Mouse (Mus musculus): Measurements from ENCODE around the gene Sub1.

The Sub1 gene

DNA sequence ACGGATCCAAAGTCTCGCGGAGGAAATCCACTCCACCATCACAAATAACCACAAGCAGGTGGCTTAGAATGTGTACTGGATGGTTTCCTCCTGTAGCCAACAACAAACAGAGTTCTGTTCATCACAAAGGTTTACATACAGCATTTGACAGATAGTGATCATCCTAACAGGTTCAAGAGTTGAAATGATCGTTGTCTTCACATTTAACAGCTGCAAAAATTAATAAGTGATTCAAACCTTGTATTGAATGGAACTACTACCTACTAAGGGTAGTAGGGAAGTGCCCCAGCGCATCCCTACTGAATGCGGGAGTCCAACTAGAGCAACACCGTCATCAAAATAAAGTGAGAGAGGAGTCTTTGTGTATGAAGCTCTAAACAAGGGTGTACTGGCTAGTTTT, at the start of gene Sub1:
Gene Sub1, minus strand, starts transcription at position 101 of the 400 bp plus-strand sequence.
- DNase-seq, result no peak

DNA sequence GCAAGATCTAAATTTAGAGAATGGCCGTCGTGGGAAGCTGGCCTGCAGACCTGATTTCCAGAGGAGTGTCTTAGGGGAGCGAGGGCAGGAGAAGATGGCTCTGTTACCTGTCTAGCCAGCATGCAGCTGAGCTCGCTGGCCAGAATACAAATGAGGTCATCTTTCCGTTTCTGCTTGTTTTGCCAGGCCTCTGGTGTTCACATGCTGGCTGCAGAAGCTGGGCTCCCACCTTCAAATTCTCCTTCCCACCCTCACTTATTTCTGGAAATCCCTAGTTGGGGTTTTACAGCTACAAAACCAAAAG, 43.6 kb upstream of the Sub1 start:
- no peak for DNase-seq

DNA sequence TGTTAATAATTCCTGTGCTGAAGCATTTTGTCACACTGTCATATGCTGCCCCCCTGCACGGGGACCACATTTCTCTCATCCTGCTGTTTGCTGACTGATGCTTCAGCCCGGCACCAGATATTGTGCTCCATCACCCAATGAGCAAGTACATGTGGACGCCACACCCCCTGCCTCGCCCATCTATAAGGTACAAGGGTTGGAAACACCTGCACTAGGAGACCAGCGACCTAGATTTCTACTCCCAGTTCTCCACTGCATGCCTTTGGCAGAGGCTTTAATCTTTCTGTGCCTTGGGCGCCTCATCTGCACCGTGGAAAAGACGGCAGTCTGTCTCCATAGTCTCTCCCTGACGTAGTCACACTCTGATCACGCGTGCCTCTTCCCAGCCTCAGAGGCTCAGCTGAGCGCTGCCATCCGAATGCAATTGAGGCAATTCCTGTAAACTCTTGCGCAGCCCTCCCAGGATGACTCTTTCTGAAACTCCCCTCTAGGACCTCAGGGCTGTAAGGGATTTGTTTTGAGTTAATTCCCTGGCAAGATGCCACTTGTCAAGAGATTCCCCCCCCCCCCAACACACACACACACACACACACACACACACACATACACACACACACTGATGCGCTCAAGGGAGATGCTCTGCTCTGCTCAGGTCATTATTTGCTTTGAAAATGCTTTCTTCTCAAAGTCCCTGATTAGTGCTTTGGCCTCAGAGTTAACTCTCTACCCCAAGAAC, 43.1 kb upstream of the Sub1 start:
- peak; percentile 40 for DNase-seq

DNA sequence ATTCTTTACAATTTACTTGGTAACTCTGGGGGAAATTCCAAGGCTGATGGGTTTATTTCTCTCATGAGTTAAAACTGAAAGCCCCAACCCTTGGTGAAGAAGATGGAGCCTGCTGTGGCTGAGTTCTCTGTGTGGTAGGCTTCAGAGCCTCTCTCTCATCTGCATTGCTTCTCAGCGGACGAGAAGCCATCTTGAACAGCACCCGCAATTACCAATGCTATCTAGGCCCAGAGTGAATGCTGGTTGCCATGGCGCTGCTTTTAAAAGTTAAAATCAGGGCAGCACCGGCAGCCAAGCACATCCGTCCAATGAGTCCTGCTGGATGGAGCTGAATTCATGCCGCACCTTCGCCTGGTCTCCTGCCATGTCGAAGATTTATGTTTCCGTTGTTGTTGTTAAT, 42.5 kb upstream of the Sub1 start:
- DNase-seq, result no peak

DNA sequence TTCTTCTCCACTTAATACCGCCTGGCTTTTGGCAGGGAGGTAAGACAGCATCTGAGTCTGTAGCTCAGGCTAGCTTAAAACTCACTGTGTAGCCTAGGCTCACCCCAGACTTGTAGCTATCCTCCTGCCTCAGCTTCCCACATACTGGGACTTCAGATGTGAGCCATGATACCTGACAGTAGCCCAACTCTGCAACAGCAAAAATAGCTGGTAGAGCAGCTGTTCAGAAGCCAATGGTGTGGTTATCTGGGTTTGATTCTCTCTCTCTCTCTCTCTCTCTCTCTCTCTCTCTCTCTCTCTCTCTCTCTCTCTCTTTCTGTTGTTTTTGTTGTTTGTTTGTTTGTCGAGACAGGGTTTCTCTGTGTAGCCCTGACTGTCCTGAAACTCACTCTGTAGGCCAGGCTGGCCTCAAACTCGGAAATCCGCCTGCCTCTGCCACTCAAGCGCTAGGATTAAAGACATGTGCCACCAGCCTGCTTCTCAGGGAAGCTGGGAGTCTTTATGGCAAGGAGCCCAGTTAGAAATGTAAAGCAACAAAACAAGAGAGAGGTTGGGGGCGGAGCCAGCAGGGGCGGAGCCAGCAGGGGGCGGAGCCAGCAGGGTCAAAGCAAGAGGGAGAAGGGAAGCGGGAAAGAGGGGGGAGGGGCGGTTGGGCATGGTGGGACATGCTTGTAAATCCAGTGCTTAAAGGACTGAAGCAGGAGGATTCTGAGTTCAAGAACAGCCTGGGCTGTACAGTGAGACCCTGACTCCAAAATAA, 41.3 kb upstream of the Sub1 start:
- peak; percentile 26 for DNase-seq

DNA sequence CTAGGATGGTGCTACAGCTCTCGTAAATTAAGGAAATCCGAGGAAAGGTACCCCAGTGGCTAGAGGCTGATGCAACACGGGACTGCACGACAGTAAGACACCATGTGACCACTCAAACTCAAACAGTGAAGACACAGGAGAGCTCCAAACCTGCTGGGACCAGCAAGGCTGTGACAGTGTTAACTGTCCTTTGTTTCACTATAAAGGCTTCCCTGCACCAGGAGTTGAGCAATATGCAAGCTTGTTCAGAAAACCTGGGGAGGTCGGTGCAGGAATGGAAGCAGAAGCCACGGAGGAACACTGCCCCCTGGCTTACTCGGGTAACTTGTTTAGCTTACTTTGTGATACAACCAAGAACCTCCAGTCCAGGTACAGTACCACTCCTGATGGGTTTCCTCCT, 40.4 kb upstream of the Sub1 start:
- peak; percentile 66 for DNase-seq

DNA sequence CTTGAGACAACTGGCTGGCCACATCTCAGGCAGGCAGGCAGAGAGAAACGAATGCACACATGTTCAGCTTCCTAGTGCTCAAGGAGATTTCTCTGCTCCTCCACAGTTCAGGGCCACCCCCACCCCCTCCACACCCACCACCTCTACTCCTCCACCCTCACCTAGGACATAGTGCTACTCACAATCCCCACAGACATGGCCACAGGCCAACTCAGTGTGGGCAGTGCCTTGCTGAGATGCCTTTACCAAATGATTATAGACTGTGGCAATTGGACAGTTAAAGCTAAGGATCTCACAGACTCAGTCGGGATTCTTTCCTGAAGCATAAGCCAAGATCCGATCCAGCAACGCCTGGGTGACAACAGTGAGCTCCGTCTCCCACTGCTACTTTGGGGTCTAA, 39.9 kb upstream of the Sub1 start:
- no peak for DNase-seq

DNA sequence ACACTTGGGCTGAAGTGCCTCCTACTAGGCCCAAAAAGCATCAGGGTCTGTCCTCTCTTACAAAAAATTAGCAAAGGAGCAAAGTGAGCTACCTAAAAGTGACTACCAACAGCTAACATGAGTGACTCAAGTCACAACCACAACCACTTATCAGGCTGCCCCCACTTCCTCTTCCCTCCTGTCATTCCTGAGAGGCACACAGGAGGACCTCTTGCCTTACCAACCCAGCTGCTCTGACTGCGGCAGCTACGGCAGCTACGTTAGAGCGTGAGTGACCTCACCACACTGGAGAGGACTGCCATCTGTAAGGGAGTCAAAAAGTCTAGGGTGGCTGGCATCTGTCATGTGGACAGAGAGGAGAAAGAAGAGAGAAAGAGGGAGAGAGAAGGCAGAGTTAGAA, 37.5 kb upstream of the Sub1 start:
- no peak for DNase-seq

DNA sequence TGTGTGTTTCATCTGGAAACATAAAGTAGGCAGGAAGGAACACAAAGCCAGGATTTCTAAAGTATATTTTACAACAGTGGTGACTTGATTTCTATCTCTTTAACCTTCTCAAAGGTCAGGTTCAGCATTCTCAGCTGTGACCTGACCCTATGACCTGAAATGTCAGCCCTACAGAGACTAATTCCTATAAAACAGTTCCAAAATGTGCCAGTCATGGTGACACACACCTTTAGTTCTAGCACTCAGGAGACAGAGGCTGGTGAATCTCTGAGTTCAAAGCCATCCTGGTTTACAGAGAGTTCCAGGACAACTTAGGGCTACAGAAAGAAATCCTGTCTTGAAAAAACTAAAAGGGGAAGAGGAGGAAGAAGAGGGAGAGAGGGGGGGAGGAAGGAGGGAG, 36.4 kb upstream of the Sub1 start:
- DNase-seq, result no peak

DNA sequence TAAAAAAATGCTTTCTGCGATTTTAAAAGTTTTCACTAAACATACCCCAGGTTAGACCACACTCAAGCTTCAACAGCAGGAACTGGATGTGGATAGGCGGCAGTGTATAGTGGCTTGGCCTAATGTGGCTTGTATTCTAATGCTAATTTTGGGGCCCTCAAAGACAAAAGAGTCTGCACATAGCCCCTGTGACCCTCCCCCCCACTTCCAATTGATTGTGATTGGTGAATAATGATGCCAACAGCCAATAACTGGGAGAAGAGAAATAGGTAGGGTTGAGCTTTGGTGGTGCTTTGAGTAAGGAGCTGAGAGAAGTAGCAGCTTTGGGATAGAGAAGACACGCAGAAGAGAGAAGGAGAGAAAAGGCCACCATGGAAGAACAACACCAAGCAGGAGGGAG, 35.7 kb upstream of the Sub1 start:
- no peak for DNase-seq

DNA sequence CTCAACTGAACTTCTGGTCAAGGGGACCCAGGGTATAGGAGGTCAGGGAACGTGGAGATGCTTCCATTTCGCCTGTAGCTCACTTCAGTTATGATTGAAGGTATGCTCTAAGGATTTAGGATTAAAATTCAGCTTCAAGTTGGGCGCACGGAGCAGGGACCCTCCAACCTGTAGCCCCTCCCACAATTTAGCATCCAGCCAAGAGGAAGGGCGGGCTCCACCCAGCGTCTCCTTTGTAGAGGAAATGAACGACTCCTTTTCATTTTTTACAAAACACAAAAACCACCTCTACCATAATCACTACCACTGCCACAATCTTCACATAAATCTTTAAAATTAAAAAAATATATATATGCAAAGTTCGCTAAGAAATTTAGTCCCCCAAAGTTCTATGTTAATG, 35.1 kb upstream of the Sub1 start:
- DNase-seq, result no peak

DNA sequence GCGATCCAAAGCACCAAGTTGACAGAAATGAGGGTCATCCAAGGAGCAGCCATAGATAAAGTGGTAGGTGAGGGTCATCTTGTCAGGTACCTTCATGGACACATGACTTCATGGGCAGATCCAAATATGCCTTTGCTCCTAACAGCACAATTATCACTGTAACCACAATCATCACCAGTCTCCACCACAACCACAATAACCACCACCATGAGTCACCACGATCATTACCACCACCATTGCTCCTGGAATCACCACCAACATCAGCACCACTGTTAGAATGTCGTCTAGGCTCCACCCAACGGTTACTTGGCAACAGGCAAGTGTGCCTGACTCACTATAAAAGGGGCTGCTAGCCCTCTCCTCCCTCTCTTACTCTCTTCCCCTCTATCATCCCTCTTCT, 33.4 kb upstream of the Sub1 start:
- no peak for DNase-seq

DNA sequence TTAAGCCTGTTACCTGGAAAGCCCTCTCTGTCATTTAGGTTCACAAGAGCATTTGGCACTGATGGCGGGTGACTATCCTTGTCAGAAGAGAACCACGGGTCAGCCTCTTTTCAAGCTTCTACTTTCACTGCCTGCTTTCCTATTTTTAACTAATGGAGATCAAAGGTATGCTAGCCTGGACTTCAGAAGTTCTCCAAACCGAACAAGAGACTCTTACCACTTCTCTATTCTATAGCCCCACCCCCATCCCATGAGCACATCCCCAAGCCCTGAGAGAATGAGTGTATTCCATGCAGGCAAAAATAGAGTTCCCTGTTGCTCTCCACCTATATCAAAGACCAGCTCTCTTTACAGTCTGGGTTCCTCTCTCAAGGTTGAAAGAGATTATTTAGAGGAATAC, 31.0 kb upstream of the Sub1 start:
- no peak for DNase-seq

DNA sequence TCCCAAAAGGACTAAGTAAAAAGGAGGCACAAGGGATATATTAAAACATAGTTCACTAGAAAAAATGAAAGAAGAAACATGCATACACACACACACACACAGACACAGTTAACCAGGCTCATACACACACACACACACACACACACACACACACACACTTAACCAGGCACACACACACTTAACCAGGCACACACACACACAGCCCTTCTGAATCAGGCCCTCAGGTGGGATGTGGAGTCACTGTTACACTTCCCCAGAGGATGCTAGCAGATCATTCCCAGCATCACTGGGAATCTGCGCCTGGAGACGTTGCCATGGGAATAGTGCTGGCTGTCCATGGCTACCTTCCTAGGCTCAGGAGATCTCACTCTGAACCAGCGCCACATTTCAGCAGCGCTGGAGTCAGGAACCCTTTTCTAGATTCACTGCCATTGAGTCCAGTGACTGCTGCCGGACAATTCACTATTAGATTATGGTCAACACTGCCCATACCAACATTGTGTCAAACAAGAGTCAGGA, 30.2 kb upstream of the Sub1 start:
- DNase-seq, result no peak

DNA sequence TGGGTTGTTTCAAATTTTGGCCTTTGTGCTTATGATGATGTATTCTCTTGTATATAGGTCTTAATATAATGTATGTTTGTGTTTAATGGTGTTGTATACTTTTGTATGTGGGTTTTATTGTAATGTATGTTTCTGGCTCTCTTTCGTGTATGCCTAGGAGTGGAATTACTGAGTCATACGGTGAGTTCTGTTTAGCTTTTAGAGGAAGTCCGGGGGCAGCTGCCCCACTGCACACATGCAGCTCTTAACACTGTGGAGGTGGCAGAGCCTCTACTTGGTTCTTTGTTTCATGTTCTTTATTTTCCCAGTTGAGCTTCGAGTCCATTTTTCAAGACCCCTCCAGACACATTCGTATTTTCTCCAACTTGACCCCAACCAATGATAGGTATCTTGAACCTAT, 29.2 kb upstream of the Sub1 start:
- no peak for DNase-seq

DNA sequence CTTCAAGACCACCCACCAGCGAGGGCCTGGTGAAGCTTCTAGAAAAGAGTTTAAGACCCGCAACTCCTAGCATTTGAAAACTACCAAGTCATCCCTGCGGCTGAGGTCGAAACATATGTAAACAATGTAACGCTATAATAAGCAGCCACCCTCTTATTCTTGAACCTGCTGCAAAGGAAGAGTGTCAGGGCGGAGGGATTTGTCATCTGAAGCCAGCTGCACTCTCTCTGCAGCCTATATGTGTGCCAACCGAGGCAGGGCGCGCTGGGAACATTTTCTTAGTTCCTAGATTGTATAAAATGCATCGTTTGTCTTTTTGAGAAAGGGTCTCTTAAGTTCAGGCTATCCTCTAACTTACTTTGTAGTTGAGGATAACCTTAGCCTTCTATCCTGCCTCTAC, 28.6 kb upstream of the Sub1 start:
- no peak for DNase-seq

DNA sequence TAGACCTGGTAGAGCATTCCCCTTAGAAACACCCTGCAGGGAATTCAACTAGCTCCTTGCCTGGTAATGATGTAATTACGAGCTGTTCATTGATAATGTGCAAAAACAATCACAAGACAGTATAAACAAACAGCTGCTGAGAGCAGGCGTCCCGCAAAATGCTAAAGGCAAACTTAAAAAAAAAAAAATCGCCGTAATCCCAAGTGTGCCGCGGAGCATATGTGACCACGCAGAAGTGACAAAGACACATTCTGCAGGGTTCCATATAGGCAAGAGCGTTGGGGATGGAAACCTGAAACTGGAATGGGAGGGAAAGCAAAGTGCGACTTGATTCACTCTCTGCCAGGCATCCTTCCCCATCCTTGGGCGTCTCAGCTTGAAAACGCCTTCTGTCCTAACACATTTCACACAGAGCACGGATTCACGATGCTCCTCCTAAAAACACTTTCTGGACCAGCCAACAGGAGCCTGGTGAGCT, 28.0 kb upstream of the Sub1 start:
- no peak for DNase-seq

DNA sequence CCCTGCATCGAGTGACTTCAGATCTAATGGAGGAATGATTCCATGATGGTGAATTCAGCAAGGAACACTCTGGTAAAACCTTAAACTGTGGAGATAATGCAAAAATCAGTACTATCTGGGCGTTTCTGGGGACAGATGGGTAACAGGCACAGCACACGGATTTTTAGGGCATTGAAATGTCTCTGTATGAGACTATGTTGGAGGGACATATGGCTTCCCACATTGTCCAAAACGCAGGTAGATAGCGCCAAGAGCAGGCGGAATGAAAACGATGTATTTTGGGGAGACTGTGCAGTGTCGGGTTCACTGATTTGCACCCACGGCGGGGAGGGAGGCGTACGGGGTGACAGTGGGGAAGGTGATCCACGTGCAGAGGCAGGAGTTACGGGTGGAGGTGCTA, 22.7 kb upstream of the Sub1 start:
- no peak for DNase-seq

DNA sequence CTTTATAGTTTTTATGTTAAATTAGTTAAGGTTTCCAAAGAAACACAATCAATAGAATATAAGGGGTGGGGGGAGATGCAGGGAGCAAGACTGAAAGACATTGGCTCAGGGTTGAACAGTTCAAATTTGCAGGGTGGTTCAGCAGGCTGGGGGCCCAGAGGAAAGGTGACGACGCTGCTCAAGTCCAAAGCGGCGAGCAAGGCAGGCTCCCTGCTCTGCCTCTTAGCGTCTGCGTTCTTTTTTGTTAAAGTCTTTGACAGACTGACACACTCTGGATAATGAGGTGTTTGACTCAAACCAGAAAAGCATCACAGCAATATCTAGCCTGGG, 21.6 kb upstream of the Sub1 start:
- DNase-seq, result no peak

DNA sequence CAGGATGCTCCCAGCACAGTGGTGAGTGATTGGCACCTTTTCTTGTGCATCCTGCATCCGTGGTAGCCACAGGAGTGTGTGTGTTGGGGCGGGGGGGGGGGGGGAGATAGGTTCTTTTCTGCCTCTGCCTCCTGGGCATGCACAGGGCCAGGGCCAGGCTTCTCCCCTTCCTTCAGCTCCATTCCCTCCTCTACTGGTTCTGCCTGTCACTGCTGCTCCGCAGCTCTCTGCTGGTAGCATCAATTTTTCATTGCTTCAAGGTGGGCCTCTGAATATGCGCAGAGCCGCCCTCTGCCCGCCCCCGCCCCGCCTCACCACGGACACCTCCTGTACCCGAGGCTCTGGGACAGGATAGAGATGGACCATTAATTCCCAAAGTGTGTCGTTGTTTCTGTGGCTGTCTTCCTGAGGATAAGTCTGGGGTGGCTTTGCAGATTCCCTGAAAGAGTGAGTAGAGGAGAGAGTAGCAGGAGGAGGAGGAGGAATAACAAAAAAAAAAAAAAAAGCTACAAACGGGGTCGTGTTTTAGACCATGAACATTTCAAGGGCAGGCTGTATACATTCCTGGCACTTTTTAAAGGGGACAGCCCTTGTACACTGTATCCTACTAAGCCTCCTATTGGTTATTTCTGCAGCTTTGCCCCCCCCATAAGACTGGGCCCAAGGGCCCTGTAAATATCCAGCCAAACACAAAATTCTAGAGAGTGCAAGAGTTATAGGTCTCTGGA, 21.1 kb upstream of the Sub1 start:
- DNase-seq, result no peak

DNA sequence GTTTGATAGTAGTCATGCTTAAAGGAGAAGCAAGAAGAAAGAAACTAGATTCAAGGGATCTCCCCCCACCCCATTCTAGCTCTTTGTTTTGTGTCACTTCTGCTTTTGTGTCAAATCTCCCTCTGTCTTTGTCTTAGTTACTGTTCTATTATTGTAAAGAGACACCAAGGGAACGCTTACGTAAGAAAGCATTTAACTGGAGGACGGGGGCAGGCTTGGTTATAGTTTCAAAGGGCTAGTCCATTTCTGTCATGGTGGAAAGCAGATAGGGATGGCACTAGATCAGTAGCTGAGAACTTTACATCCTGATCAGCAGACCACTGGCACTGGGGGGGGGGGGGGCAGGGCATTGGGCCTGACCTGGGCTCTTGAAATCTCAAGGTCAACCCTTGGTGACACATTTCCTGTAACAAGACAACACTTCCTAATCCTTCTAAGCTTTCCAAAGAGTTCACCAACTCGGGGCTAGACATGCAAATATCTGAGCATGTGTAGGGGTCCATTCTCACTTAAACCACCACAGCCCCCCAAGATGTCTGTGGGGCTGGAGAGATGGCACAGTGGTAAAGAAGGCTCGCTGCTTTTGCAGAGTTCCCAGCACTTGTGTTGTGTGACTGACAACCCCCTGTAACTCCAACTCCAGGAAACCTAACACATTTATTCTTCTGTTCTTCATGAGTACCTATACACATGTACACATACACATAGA, 17.6 kb upstream of the Sub1 start:
- DNase-seq, result no peak

DNA sequence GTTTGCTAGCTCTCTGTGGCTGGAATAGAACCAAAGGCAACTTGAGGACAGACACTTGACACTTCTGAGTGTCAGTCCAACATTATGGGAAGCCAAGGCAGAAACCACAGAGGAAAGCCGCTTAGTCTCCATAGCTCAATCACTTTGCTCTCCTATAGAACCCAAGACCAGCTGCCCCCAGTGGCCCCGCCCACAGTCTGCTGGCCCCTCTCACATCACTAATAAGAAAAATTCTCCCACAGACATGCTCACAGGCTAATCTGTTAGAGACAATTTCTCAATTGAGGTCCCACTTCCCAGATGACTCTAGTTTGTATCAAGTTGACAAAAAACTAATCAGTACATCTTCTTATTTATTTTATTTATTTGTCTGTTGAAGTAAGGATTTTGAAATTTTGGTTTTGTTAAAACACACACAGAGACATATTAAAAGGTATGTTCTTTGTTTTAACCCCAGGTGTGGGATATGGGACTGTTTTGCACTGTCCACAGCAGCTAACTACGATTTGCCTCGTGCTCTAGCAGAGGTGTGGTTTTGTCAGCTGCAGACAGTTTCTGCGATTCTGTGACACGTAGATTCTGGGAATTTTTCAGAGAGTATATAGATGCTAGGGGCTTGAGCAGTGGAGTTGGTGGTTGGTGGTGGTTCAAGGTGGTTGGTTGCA, 16.9 kb upstream of the Sub1 start:
- DNase-seq, result no peak

DNA sequence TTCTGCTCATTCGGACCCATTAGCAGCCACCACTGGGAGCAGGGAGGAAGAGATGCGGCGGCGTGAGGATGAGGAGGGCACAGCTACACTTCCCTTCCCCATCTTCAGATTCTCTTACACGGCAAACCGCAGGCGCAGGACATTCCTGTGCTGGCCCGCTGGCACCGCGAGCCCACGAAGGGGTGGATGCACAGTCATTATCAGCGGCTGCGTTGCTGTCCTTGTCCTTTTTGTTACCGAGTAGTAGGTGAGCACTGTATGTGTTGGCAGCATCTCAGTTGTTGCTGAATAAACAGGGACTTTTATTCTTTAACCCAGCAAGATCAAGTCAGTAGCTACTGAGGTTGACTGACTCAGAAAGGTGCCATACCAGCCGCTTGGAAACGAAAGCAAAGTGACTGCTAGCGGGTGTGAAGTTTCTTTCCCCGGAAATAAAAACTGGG, 13.8 kb upstream of the Sub1 start:
- DNase-seq, result peak; percentile 76
